Mouse (Mus musculus) retina, adult 2 months (tissue): ENCODE measurements around the gene Ctsr.
"Not testable (repeated sequence)": the region's sequence is repeated elsewhere in the genome, so short reads cannot be mapped to it uniquely, and the experiment has no call there.

Experiments
- DNase-seq: peaks from one replicate; pipeline ENCODE4 v3.0.0-alpha.2; 2012; ENCODE audit warnings: low read depth, low spot score

Gene Ctsr

DNA sequence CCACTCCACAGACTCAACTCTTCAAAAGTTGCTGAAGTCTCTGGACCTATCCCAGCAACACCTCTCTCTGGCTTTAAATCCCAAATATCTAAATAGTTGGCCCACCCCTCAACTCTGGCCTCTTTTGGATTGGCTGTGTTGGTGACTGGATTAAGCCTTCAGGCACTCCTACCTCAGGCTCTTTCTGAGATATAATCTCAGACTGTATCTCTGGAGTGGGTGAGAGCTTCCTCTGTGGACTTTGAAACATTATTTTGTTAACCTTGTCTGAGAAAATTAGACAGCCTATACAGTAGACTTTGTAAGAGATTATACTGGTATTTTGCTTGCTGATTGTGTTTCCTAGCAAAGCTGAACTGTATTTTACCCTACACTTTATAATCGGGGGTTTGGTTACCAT lies at the start of gene Ctsr:
Gene Ctsr, minus strand, starts transcription at position 101 of the 400 bp plus-strand sequence.
- DNase-seq, result no peak

DNA sequence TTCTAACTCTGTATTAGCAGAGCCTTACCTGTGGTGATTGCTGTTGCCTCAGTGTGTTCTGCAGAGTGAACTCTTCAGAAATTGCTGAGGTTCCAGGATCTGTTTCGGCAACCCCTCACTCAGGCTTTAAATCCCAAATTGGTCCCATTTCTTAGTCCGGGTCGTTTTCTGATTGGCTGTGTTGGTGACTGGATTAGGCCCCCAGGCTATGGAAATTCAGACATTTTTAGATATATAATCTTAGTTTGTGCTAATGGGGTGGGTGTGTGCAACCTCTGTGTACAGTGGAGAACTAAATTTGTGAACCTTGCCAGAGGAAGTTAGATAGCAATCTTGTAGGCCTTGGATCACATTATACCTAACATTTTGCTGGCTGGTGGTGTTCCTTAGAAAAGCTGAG lies 39.3 kb upstream of the Ctsr start, which contains the start of gene Cts6:
Gene Cts6, minus strand, starts transcription at position 101 of the 400 bp plus-strand sequence.
- no peak for DNase-seq

DNA sequence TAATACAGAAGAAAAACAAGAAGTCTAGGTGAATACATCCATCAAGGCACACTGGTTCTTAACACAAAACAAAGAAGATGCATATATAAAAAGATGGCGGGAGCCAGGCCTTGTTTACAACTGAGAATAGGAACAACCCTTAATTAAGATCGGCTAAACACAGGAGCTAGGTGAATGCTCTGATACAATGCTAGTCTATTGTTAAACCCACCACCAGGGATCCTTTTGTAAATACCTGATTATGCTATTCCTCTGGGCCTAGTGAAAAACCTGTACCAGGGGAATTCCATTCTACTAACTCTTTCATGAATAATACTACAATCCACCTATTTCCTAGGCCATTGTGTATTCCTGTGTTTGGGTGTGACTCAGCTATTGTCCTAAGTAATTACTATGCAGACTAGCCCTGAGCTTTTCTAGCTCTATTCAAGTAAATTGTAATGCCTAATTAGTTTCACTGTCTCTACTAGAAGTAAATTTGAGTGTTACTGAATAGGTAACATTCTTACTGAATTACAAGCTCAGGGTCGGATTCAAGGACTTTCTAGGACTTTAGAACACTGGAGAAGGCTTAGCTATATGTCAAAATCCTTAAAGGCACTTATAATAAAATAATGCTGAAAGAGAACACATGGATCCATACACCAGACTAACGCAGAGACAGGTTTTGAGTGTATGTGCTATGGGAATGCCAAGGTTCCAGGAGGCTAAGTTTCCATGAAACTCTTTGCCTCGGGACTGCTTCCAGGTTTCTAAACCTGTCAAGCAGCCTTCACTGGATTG lies 21.3 kb upstream of the Ctsr start:
- DNase-seq, result not testable (repeated sequence)

DNA sequence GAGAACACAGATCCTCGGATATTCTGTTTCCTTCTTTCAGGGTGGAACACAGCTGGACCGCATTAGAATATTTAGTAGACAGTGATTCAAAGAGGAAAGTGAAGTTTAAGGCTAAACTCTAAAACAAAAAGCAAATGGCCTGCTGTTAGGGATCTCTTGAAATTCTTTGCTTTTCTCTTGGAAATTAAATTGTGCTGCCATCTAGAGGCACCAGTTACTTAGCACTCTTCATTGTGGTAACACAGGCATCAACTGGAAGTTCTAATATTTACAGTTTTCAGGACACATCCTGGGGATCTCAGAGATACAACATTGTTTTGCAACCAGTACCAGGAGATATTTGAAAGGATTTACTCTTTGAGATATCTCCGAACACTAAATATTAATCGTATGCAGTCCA lies 566 bp upstream of the Ctsr start:
- no peak for DNase-seq
